Mouse (Mus musculus): ENCODE data around the gene Arhgap30. TPM values are rescaled to one million over a fixed set of nuclear protein-coding genes. Genes with fewer than 3 reads are reported as not detected.

Gene Arhgap30
- polyA plus RNA-seq, 1 experiment from 2014 or later, result 0.48 TPM

- Histone ChIP-seq H3K27ac (ENCODE audit: low read length) (no peak overlapping the region), H3K27me3 (replicated peaks; ENCODE audit: control insufficient read depth, insufficient read depth, low read length) (0 out of 2 replicates have a peak, but pooled peaks cover 2% of the 10 kb centered on the region), H3K36me3 (ENCODE audit: control insufficient read depth, insufficient read depth) (no peaks in the 10 kb centered on the region), H3K4me1 (replicated peaks; ENCODE audit: control insufficient read depth, insufficient read depth, low read length) (no peaks in the 10 kb centered on the region), H3K9me3 (ENCODE audit: control insufficient read depth, low read length) (no peaks in the 10 kb centered on the region), H3K4me2 (ENCODE audit: low read length) (no peak overlapping the region), H3K9ac (replicated peaks; ENCODE audit: low read depth, low read length) (no peak overlapping the region), H3K4me3 (replicated peaks; ENCODE audit: low read length) (no peak overlapping the region)
- ATAC-seq, result no peak
- 74% methylated on average over 4 of the region's 4 CpGs for whole genome bisulfite sequencing
These were observed 13.1 kb downstream of the Arhgap30 start for GRCm38 (mm10) chr1:171401821-171402220.

- Histone ChIP-seq H3K4me2 (ENCODE audit: low read length) (no peak overlapping the region), H3K4me3 (replicated peaks; ENCODE audit: low read length) (no peak overlapping the region), H3K27ac (ENCODE audit: low read length) (no peak overlapping the region), H3K9ac (replicated peaks; ENCODE audit: low read depth, low read length) (no peak overlapping the region), H3K27me3 (replicated peaks; ENCODE audit: control insufficient read depth, insufficient read depth, low read length) (peaks cover 2% of the 10 kb centered on the region; the same call in 1 of the 2 replicates), H3K9me3 (ENCODE audit: control insufficient read depth, low read length) (no peaks in the 10 kb centered on the region), H3K36me3 (ENCODE audit: control insufficient read depth, insufficient read depth) (no peaks in the 10 kb centered on the region), H3K4me1 (replicated peaks; ENCODE audit: control insufficient read depth, insufficient read depth, low read length) (no peaks in the 10 kb centered on the region)
- no peak for ATAC-seq
- 87% methylated on average over 9 of the region's 9 CpGs for WGBS
These were observed 14.2 kb downstream of the Arhgap30 start for GRCm38 (mm10) chr1:171402991-171403390.

DNA sequence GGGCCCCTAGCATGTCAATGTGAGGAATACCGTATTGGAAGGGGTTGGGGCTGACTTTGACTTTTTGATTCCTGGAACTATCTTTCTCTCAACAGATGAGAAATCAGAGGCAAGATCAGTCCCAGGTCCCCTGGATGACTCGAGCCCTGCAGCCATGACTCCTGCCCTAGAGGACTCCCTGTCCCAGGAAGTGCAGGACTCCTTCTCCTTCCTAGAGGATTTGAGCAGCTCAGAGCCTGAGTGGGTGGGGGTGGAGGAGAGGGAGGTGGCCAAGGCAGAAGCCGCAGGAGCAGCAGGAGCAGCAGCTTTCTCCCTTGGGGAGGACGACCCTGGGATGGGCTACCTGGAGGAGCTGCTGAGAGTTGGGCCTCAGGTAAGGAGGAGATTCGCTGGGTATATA is 18.5 kb downstream of the Arhgap30 start:
- ATAC-seq, result no peak
- H3K36me3 ChIP-seq (ENCODE audit: control insufficient read depth, insufficient read depth), result no peaks in the 10 kb centered on the region
- H3K9me3 ChIP-seq (ENCODE audit: control insufficient read depth, low read length), result no peaks in the 10 kb centered on the region
- no peaks in the 10 kb centered on the region for H3K4me1 ChIP-seq (replicated peaks; ENCODE audit: control insufficient read depth, insufficient read depth, low read length)
- 80% methylated on average over 5 of the region's 5 CpGs for WGBS
- H3K4me2 ChIP-seq (ENCODE audit: low read length), result no peak overlapping the region
- no peak overlapping the region for H3K4me3 ChIP-seq (replicated peaks; ENCODE audit: low read length)
- H3K9ac ChIP-seq (replicated peaks; ENCODE audit: low read depth, low read length), result no peak overlapping the region
- no peak overlapping the region for H3K27ac ChIP-seq (ENCODE audit: low read length)
- peaks cover 8% of the 10 kb centered on the region for H3K27me3 ChIP-seq (replicated peaks; ENCODE audit: control insufficient read depth, insufficient read depth, low read length)

- ATAC-seq, result no peak
- no peak overlapping the region for H3K27ac ChIP-seq (ENCODE audit: low read length)
- H3K4me3 ChIP-seq (replicated peaks; ENCODE audit: low read length), result no peak overlapping the region
- H3K9ac ChIP-seq (replicated peaks; ENCODE audit: low read depth, low read length), result no peak overlapping the region
- H3K27me3 ChIP-seq (replicated peaks; ENCODE audit: control insufficient read depth, insufficient read depth, low read length), result peaks cover 8% of the 10 kb centered on the region
- H3K9me3 ChIP-seq (ENCODE audit: control insufficient read depth, low read length), result no peaks in the 10 kb centered on the region
- H3K4me1 ChIP-seq (replicated peaks; ENCODE audit: control insufficient read depth, insufficient read depth, low read length), result peaks cover 21% of the 10 kb centered on the region
- WGBS, result 80% methylated on average over 1 of the region's 1 CpGs
- H3K36me3 ChIP-seq (ENCODE audit: control insufficient read depth, insufficient read depth), result peaks cover 1% of the 10 kb centered on the region; the same call in 1 of the 2 replicates
- H3K4me2 ChIP-seq (ENCODE audit: low read length), result no peak overlapping the region
These were observed 21.5 kb downstream of the Arhgap30 start for GRCm38 (mm10) chr1:171410231-171410630.

DNA sequence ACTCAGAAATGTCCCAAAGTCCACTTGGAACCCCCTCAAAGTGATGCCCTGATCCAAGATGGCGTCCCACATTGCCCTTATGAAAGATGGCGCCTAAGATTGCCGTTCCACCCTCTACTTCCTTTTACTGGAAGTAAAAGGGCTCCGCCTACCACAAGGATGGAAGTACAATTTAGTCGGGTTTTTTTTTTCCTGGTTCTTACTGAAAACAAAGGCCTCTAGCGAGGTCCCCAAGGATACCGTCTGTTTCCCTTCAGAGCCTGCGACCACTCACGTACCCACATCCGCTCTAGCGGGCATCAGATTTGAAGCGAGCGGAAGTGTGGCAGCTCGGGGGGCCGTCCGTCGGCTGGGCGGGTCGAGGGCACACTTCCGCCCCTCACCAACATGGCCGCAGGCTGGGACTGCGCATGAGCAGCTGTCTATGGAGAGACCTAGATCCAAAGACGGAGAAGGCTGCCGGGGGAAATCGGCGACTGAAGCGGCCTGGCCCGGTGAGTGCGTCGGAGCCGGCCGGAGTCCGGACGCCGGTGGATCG is 22.3 kb downstream of the Arhgap30 start, which contains the start of gene Usf1:
Usf1 (plus strand) TSS at position 367 of the 538 bp plus-strand sequence.
- Histone ChIP-seq H3K4me3 (replicated peaks; ENCODE audit: low read length) (peak within 1 kb of the TSS; percentile 60), H3K4me2 (ENCODE audit: low read length) (peak within 1 kb of the TSS; percentile 66), H3K9ac (replicated peaks; ENCODE audit: low read depth, low read length) (peak within 1 kb of the TSS; percentile 98), H3K9me3 (ENCODE audit: control insufficient read depth, low read length) (no peaks in the 10 kb centered on the region), H3K27ac (ENCODE audit: low read length) (peak within 1 kb of the TSS; percentile 97), H3K36me3 (ENCODE audit: control insufficient read depth, insufficient read depth) (peaks cover 9% of the 10 kb centered on the region), H3K4me1 (replicated peaks; ENCODE audit: control insufficient read depth, insufficient read depth, low read length) (peaks cover 21% of the 10 kb centered on the region), H3K27me3 (replicated peaks; ENCODE audit: control insufficient read depth, insufficient read depth, low read length) (peaks cover 8% of the 10 kb centered on the region)
- peak; percentile 98 for ATAC-seq
- WGBS, result under 1% methylated on average over 36 of the region's 36 CpGs

DNA sequence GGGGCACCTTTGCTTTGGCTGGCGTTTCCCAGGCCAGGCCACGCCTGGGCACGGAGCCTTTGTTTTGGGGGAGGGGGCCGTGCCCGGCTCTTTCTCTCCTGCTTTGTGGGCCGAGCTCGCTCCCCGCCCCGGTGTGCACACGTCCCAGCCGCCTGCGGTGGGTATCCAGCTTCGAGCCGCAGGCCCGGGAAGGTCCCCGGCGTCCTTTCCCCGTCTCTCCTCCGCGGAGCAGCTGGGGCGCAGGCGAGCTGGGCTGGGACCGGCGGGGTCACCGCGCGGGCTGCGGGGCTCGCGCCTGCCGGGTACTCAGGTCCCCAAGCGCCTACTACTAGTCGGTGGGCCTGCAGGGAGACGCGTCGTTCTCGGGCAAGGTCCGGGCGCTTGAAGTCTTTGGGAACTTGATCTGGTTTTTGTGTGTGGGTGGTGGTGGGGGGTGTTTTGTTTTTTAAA is 22.8 kb downstream of the Arhgap30 start:
- Histone ChIP-seq H3K4me1 (replicated peaks; ENCODE audit: control insufficient read depth, insufficient read depth, low read length) (peaks cover 21% of the 10 kb centered on the region), H3K27me3 (replicated peaks; ENCODE audit: control insufficient read depth, insufficient read depth, low read length) (peaks cover 5% of the 10 kb centered on the region), H3K27ac (ENCODE audit: low read length) (peak overlapping the region; percentile 97), H3K9ac (replicated peaks; ENCODE audit: low read depth, low read length) (peak overlapping the region; percentile 98), H3K36me3 (ENCODE audit: control insufficient read depth, insufficient read depth) (peaks cover 10% of the 10 kb centered on the region), H3K9me3 (ENCODE audit: control insufficient read depth, low read length) (no peaks in the 10 kb centered on the region), H3K4me3 (replicated peaks; ENCODE audit: low read length) (peak overlapping the region; percentile 60), H3K4me2 (ENCODE audit: low read length) (peak overlapping the region; percentile 66)
- under 1% methylated on average over 38 of the region's 39 CpGs for WGBS
- peak; percentile 79 for ATAC-seq

DNA sequence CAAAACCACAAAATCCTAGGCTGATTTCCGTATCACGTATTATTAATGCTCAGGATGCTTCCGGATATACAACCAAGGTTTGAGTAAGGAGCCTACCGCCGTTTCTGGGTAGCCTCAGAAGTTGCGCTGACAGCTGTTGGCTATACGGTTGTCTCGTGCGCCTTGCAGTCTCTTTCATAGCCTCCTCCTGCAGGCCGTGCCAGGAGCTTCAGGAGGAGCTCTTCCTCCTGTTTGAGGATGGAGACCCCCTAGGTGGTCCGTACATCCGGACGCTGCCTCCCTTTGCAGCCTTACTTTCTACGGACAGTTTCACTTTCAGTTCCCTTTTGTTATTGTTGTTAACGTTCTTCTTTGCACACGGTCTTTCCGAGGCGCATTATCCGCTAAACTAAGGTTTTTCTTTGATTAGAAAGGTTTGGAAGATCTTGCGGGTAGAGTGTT is 23.3 kb downstream of the Arhgap30 start:
- no peaks in the 10 kb centered on the region for H3K9me3 ChIP-seq (ENCODE audit: control insufficient read depth, low read length)
- peaks cover 14% of the 10 kb centered on the region for H3K36me3 ChIP-seq (ENCODE audit: control insufficient read depth, insufficient read depth)
- peak overlapping the region; percentile 97 for H3K27ac ChIP-seq (ENCODE audit: low read length)
- peak overlapping the region; percentile 98 for H3K9ac ChIP-seq (replicated peaks; ENCODE audit: low read depth, low read length)
- ATAC-seq, result peak; percentile 25
- H3K4me1 ChIP-seq (replicated peaks; ENCODE audit: control insufficient read depth, insufficient read depth, low read length), result peaks cover 21% of the 10 kb centered on the region
- H3K4me3 ChIP-seq (replicated peaks; ENCODE audit: low read length), result peak overlapping the region; percentile 60
- under 1% methylated on average over 20 of the region's 20 CpGs for WGBS
- H3K27me3 ChIP-seq (replicated peaks; ENCODE audit: control insufficient read depth, insufficient read depth, low read length), result peaks cover 5% of the 10 kb centered on the region
- H3K4me2 ChIP-seq (ENCODE audit: low read length), result peak overlapping the region; percentile 66

DNA sequence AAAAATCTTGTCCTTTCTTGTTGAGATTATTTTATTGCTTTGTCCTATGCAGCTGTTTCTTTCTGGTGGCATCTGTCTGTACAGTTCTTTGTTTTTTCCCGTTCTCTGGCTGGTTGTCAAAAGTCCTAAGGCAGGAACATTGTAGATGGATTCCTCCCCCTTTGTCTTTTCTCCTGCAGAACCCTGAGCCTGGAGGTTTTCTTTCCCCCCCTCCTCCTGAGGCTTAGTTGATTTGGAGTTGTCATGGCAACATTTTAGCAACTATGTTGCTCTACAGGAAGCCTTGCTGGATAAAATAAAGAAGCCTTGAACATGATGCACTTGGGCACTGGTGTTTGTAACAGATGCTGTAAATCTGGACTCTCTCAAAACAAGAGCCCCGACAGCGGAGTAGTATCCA is 23.7 kb downstream of the Arhgap30 start:
- WGBS, result 8% methylated on average over 3 of the region's 3 CpGs
- Histone ChIP-seq H3K36me3 (ENCODE audit: control insufficient read depth, insufficient read depth) (peaks cover 15% of the 10 kb centered on the region), H3K4me3 (replicated peaks; ENCODE audit: low read length) (peak overlapping the region; percentile 60), H3K4me2 (ENCODE audit: low read length) (peak overlapping the region; percentile 66), H3K27ac (ENCODE audit: low read length) (peak overlapping the region; percentile 97), H3K9ac (replicated peaks; ENCODE audit: low read depth, low read length) (peak overlapping the region; percentile 98), H3K4me1 (replicated peaks; ENCODE audit: control insufficient read depth, insufficient read depth, low read length) (peaks cover 21% of the 10 kb centered on the region), H3K27me3 (replicated peaks; ENCODE audit: control insufficient read depth, insufficient read depth, low read length) (peaks cover 5% of the 10 kb centered on the region), H3K9me3 (ENCODE audit: control insufficient read depth, low read length) (no peaks in the 10 kb centered on the region)
- peak; percentile 21 for ATAC-seq

GRCm38 (mm10) chr1:171413608-171414007 is 24.9 kb downstream of the Arhgap30 start:
- ATAC-seq, result no peak
- 67% methylated on average over 8 of the region's 8 CpGs for WGBS
- H3K4me3 ChIP-seq (replicated peaks; ENCODE audit: low read length), result no peak overlapping the region
- peaks cover 3% of the 10 kb centered on the region; the same call in 1 of the 2 replicates for H3K27me3 ChIP-seq (replicated peaks; ENCODE audit: control insufficient read depth, insufficient read depth, low read length)
- H3K4me2 ChIP-seq (ENCODE audit: low read length), result no peak overlapping the region
- no peak overlapping the region for H3K9ac ChIP-seq (replicated peaks; ENCODE audit: low read depth, low read length)
- no peak overlapping the region for H3K27ac ChIP-seq (ENCODE audit: low read length)
- H3K36me3 ChIP-seq (ENCODE audit: control insufficient read depth, insufficient read depth), result peaks cover 19% of the 10 kb centered on the region
- H3K4me1 ChIP-seq (replicated peaks; ENCODE audit: control insufficient read depth, insufficient read depth, low read length), result peaks cover 21% of the 10 kb centered on the region
- no peaks in the 10 kb centered on the region for H3K9me3 ChIP-seq (ENCODE audit: control insufficient read depth, low read length)

All from forebrain, embryonic 16.5 days (tissue).